Mouse (Mus musculus): Measurements from ENCODE around the gene Gm13271.
"Not testable (repeated sequence)": the region's sequence is repeated elsewhere in the genome, so short reads cannot be mapped to it uniquely, and the experiment has no call there.

Gm13271 gene

GRCm38 (mm10) chr4:88754818-88755340 lies at the start of gene Gm13271:
TSS of gene Gm13271 (plus strand) at chr4:88754868.
- Histone ChIP-seq H3K27me3 (ENCODE audit: insufficient read depth, low read length) (peaks cover 19% of the 10 kb centered on the region), H3K9me3 (ENCODE audit: low read length) (peaks cover 11% of the 10 kb centered on the region)
- H3K36me3 ChIP-seq (ENCODE audit: insufficient read depth, low read length); H3K4me3 ChIP-seq (replicated peaks; ENCODE audit: low read length); H3K4me1 ChIP-seq (replicated peaks; ENCODE audit: low read depth, low read length): not testable (repeated sequence)

- H3K4me1 ChIP-seq (replicated peaks; ENCODE audit: low read depth, low read length) = peaks cover 8% of the 10 kb centered on the region; the same call in 1 of the 2 replicates
- H3K27me3 ChIP-seq (ENCODE audit: insufficient read depth, low read length) = no peaks in the 10 kb centered on the region
- no peak overlapping the region for H3K4me3 ChIP-seq (replicated peaks; ENCODE audit: low read length)
- TF ChIP-seq POU5F1 (IDR thresholded peaks at IDR 0.05; ENCODE audit: borderline replicate concordance, low read length) = no peak
- no peak for TF ChIP-seq CTCF (conservative IDR thresholded peaks at IDR 0.05; ENCODE audit: low read length)
- no peak for TF ChIP-seq NANOG (IDR thresholded peaks at IDR 0.05; ENCODE audit: borderline replicate concordance, low read length)
- H3K9me3 ChIP-seq (ENCODE audit: low read length) = no peaks in the 10 kb centered on the region
- H3K36me3 ChIP-seq (ENCODE audit: insufficient read depth, low read length) = no peaks in the 10 kb centered on the region
Observed at GRCm38 (mm10) chr4:88705924-88706323, 48.7 kb upstream of the Gm13271 start.

- TF ChIP-seq NANOG (IDR thresholded peaks at IDR 0.05; ENCODE audit: borderline replicate concordance, low read length) (no peak), CTCF (conservative IDR thresholded peaks at IDR 0.05; ENCODE audit: low read length) (no peak), POU5F1 (IDR thresholded peaks at IDR 0.05; ENCODE audit: borderline replicate concordance, low read length) (no peak)
- no peaks in the 10 kb centered on the region for H3K9me3 ChIP-seq (ENCODE audit: low read length)
- no peaks in the 10 kb centered on the region for H3K36me3 ChIP-seq (ENCODE audit: insufficient read depth, low read length)
- no peak overlapping the region for H3K4me3 ChIP-seq (replicated peaks; ENCODE audit: low read length)
- no peaks in the 10 kb centered on the region for H3K27me3 ChIP-seq (ENCODE audit: insufficient read depth, low read length)
- H3K4me1 ChIP-seq (replicated peaks; ENCODE audit: low read depth, low read length) = peaks cover 8% of the 10 kb centered on the region; the same call in 1 of the 2 replicates
Observed at GRCm38 (mm10) chr4:88707128-88707826, 47.4 kb upstream of the Gm13271 start.

- Histone ChIP-seq H3K4me1 (replicated peaks; ENCODE audit: low read depth, low read length) (no peaks in the 10 kb centered on the region), H3K9me3 (ENCODE audit: low read length) (peaks cover 18% of the 10 kb centered on the region), H3K36me3 (ENCODE audit: insufficient read depth, low read length) (peaks cover 12% of the 10 kb centered on the region), H3K27me3 (ENCODE audit: insufficient read depth, low read length) (no peaks in the 10 kb centered on the region), H3K4me3 (replicated peaks; ENCODE audit: low read length) (no peak overlapping the region)
- no peak for TF ChIP-seq CTCF (conservative IDR thresholded peaks at IDR 0.05; ENCODE audit: low read length)
- no peak for TF ChIP-seq POU5F1 (IDR thresholded peaks at IDR 0.05; ENCODE audit: borderline replicate concordance, low read length)
- TF ChIP-seq NANOG (IDR thresholded peaks at IDR 0.05; ENCODE audit: borderline replicate concordance, low read length) = no peak
Observed at GRCm38 (mm10) chr4:88714281-88714680, 40.4 kb upstream of the Gm13271 start.

- Histone ChIP-seq H3K4me3 (replicated peaks; ENCODE audit: low read length) (no peak overlapping the region), H3K4me1 (replicated peaks; ENCODE audit: low read depth, low read length) (no peaks in the 10 kb centered on the region), H3K36me3 (ENCODE audit: insufficient read depth, low read length) (peaks cover 14% of the 10 kb centered on the region), H3K9me3 (ENCODE audit: low read length) (peaks cover 24% of the 10 kb centered on the region), H3K27me3 (ENCODE audit: insufficient read depth, low read length) (no peaks in the 10 kb centered on the region)
- TF ChIP-seq CTCF (conservative IDR thresholded peaks at IDR 0.05; ENCODE audit: low read length) (no peak), NANOG (IDR thresholded peaks at IDR 0.05; ENCODE audit: borderline replicate concordance, low read length) (no peak), POU5F1 (IDR thresholded peaks at IDR 0.05; ENCODE audit: borderline replicate concordance, low read length) (no peak)
Observed at GRCm38 (mm10) chr4:88715059-88715458, 39.6 kb upstream of the Gm13271 start.

GRCm38 (mm10) chr4:88718715-88719114 lies 36.0 kb upstream of the Gm13271 start:
- Histone ChIP-seq H3K9me3 (ENCODE audit: low read length) (peaks cover 42% of the 10 kb centered on the region), H3K4me1 (replicated peaks; ENCODE audit: low read depth, low read length) (no peaks in the 10 kb centered on the region; the same call in 1 of the 2 replicates), H3K4me3 (replicated peaks; ENCODE audit: low read length) (no peak overlapping the region), H3K36me3 (ENCODE audit: insufficient read depth, low read length) (peaks cover 28% of the 10 kb centered on the region), H3K27me3 (ENCODE audit: insufficient read depth, low read length) (no peaks in the 10 kb centered on the region)
- TF ChIP-seq POU5F1 (IDR thresholded peaks at IDR 0.05; ENCODE audit: borderline replicate concordance, low read length) (no peak), NANOG (IDR thresholded peaks at IDR 0.05; ENCODE audit: borderline replicate concordance, low read length) (no peak), CTCF (conservative IDR thresholded peaks at IDR 0.05; ENCODE audit: low read length) (no peak)

GRCm38 (mm10) chr4:88721791-88722721 lies 32.6 kb upstream of the Gm13271 start, which contains the start of the genes Gm26566 and Klhl9:
TSS of gene Gm26566 (plus strand) at chr4:88721805.
TSS of gene Klhl9 (minus strand) at chr4:88722465.
- peak within 1 kb of the TSS; percentile 84 for H3K4me3 ChIP-seq (replicated peaks; ENCODE audit: low read length)
- H3K4me1 ChIP-seq (replicated peaks; ENCODE audit: low read depth, low read length) = no peaks in the 10 kb centered on the region; the same call in 1 of the 2 replicates
- peaks cover 75% of the 10 kb centered on the region for H3K9me3 ChIP-seq (ENCODE audit: low read length)
- TF ChIP-seq POU5F1 (IDR thresholded peaks at IDR 0.05; ENCODE audit: borderline replicate concordance, low read length) (no peak), CTCF (conservative IDR thresholded peaks at IDR 0.05; ENCODE audit: low read length) (no peak), NANOG (IDR thresholded peaks at IDR 0.05; ENCODE audit: borderline replicate concordance, low read length) (no peak)
- peaks cover 28% of the 10 kb centered on the region for H3K36me3 ChIP-seq (ENCODE audit: insufficient read depth, low read length)
- H3K27me3 ChIP-seq (ENCODE audit: insufficient read depth, low read length) = no peaks in the 10 kb centered on the region

GRCm38 (mm10) chr4:88723497-88724090 lies 31.1 kb upstream of the Gm13271 start:
- H3K4me1 ChIP-seq (replicated peaks; ENCODE audit: low read depth, low read length) = no peaks in the 10 kb centered on the region; the same call in 1 of the 2 replicates
- H3K36me3 ChIP-seq (ENCODE audit: insufficient read depth, low read length) = peaks cover 21% of the 10 kb centered on the region
- no peak overlapping the region for H3K4me3 ChIP-seq (replicated peaks; ENCODE audit: low read length)
- peaks cover 88% of the 10 kb centered on the region for H3K9me3 ChIP-seq (ENCODE audit: low read length)
- TF ChIP-seq CTCF (conservative IDR thresholded peaks at IDR 0.05; ENCODE audit: low read length) = no peak
- TF ChIP-seq NANOG (IDR thresholded peaks at IDR 0.05; ENCODE audit: borderline replicate concordance, low read length) = no peak
- TF ChIP-seq POU5F1 (IDR thresholded peaks at IDR 0.05; ENCODE audit: borderline replicate concordance, low read length) = no peak
- H3K27me3 ChIP-seq (ENCODE audit: insufficient read depth, low read length) = no peaks in the 10 kb centered on the region

Data from E14TG2a.4 (cell line).